Mouse (Mus musculus) limb, embryonic 14.5 days (tissue): ENCODE results near the gene Asrgl1. TPM values are rescaled to one million over a fixed set of nuclear protein-coding genes. Genes with fewer than 3 reads are reported as not detected.

ENCODE experiments used
- ATAC-seq: fragments of 200-750 bp; cut with Nextera tagmentation; 2 replicates; pipeline ENCODE4 v1.8.0; 2017; ENCODE audit warnings: low read depth, moderate number of reproducible peaks, moderate TSS enrichment; ENCODE audit not compliant: low FRiP score
- DNase-seq: peaks from one replicate; pipeline ENCODE4 v3.0.0-alpha.2; 2015; ENCODE audit warnings: low spot score
- H3K27ac ChIP-seq: fragments of 300-500 bp; sonication (generic); replicated peaks from 2 replicates; pipeline ENCODE4 v1.5.1; 2014; ENCODE audit warnings: low read depth, mild to moderate bottlenecking, low read length, moderate library complexity, mixed read lengths
- H3K27me3 ChIP-seq: fragments of 300-500 bp; sonication (generic); 2 replicates; pipeline ENCODE4 v1.6.1; 2014; ENCODE audit warnings: low read length, mixed read lengths; ENCODE audit not compliant: control insufficient read depth, insufficient read depth
- H3K36me3 ChIP-seq: fragments of 300-500 bp; sonication (generic); 2 replicates; pipeline ENCODE4 v1.6.1; 2014; ENCODE audit warnings: mild to moderate bottlenecking, low read length, moderate library complexity, mixed read lengths; ENCODE audit not compliant: control insufficient read depth, insufficient read depth
- H3K4me1 ChIP-seq: fragments of 300-500 bp; sonication (generic); 2 replicates; pipeline ENCODE4 v1.6.1; 2014; ENCODE audit warnings: antibody characterized with exemption, low read length, mixed read lengths; ENCODE audit not compliant: control insufficient read depth, insufficient read depth
- H3K4me2 ChIP-seq: fragments of 300-500 bp; sonication (generic); replicated peaks from 2 replicates; pipeline ENCODE4 v1.6.1; 2014; ENCODE audit warnings: low read depth, mild to moderate bottlenecking, low read length, moderate library complexity; ENCODE audit not compliant: severe bottlenecking
- H3K4me3 ChIP-seq: fragments of 300-500 bp; sonication (generic); replicated peaks from 2 replicates; pipeline ENCODE4 v1.5.1; 2014; ENCODE audit warnings: low read length
- H3K9ac ChIP-seq: fragments of 300-500 bp; sonication (generic); 2 replicates; pipeline ENCODE4 v1.6.1; 2014; ENCODE audit warnings: mild to moderate bottlenecking, low read depth, low read length, moderate library complexity; ENCODE audit not compliant: severe bottlenecking
- H3K9me3 ChIP-seq: fragments of 300-500 bp; sonication (generic); 2 replicates; pipeline ENCODE4 v1.6.1; 2016; ENCODE audit warnings: low read length; ENCODE audit not compliant: control insufficient read depth
- POLR2A ChIP-seq: fragments of 200-500 bp; IDR thresholded peaks from 2 replicates; pipeline ENCODE4 v1.8.0; 2012; ENCODE audit warnings: inconsistent platforms, mild to moderate bottlenecking, moderate library complexity, borderline replicate concordance; ENCODE audit not compliant: insufficient read depth, insufficient read length; ENCODE audit errors: extremely low read depth
- WGBS: fragments of 180-500 bp; shearing (Covaris S2); extraction: QIAGEN DNeasy Blood & Tissue Kit; methylation state at CpG from one replicate; pipeline ENCODE4 v1.1.7; 2014; 5-methylcytosine and 5-hydroxymethylcytosine counted together
- polyA plus RNA-seq, 2 experiments: library from polyadenylated mRNA; depleted of rRNA in 1 of 2; stranded (reverse) in 1 of 2; unstranded in 1 of 2; fragments of >200 nt; fragmentation: Nextera tagmentation in 1 of 2; extraction: Ambion mirVana in 1 of 2; gene quantifications; 2 replicates each; pipeline versions ENCODE4 v1.2.1 to v1.2.3; 2012 to 2014

Asrgl1 gene
- polyA plus RNA-seq, 2 experiments, result 6.3 to 8.5 TPM

DNA sequence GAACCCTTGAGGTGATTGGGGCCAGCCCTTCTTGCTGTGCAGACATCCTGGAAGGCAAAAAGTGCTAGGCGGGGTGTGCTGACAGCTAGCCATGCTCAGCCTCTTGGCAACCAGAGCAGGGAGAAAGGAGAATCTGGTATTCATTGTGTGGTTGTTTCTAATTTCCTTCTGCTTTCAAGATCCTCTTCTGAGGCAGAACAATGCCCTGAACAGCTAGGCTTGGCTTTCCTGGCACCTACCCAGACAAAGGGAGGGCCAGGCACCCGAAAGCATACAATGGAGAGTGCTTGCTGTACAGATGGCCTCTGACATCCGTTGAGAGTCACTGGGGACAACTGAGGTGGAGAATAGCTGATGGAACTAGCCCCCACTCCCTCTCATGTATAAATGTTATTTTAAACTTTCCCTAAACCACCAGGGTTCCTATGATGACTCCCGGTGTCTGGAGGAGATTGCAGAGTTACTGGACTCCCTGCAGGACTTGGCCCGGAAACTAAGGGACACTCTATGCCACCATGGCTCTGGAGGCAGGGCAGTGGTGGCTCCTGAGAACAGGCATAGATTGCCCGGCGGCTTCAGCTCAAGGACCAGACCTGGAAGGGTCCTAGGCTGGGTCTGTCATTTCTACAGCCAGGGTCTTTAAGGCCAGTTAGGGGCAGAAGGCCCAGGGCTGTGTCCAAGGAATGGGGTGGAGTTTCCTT lies 63.8 kb downstream of the Asrgl1 start:
- 57% methylated on average over 7 of the region's 7 CpGs for WGBS
- H3K4me3 ChIP-seq, result no peak overlapping the region
- no peaks in the 10 kb centered on the region for H3K36me3 ChIP-seq
- ATAC-seq (peak; percentile 40; the same call in 1 of the 2 replicates), DNase-seq (peak; percentile 76)
- peaks cover 19% of the 10 kb centered on the region for H3K4me1 ChIP-seq
- H3K27ac ChIP-seq, result peak overlapping the region; percentile 67
- TF ChIP-seq POLR2A, result no peak
- H3K9me3 ChIP-seq, result no peaks in the 10 kb centered on the region
- no peak overlapping the region for H3K4me2 ChIP-seq
- H3K27me3 ChIP-seq, result no peaks in the 10 kb centered on the region
- H3K9ac ChIP-seq, result no peak overlapping the region

DNA sequence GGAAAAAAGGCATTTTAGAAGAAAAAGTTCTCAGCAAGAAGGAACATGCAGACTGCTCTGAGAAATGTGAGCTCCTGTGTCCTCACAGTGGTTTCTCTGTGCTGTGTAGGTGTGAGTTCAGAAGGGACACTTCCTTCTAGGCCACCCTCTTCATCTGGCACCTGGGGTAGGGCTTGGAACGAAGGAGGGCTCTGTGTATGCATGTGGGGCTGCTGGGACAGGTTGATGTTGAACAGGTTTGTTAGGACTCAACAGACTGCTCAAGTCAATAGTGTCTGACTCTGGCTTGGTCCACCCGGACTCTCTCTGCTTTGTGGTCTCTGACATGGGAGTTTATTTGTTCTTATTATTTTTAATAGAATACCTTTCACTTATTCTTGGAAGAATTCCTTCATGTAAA lies 65.1 kb downstream of the Asrgl1 start:
- no peak overlapping the region for H3K9ac ChIP-seq
- H3K4me3 ChIP-seq, result no peak overlapping the region
- H3K4me2 ChIP-seq, result no peak overlapping the region
- H3K27me3 ChIP-seq, result no peaks in the 10 kb centered on the region
- TF ChIP-seq POLR2A, result no peak
- WGBS, result 62% methylated on average over 2 of the region's 2 CpGs
- H3K27ac ChIP-seq, result peak overlapping the region; percentile 67
- H3K9me3 ChIP-seq, result no peaks in the 10 kb centered on the region
- H3K4me1 ChIP-seq, result peaks cover 30% of the 10 kb centered on the region
- ATAC-seq (no peak), DNase-seq (no peak)
- H3K36me3 ChIP-seq, result no peaks in the 10 kb centered on the region

DNA sequence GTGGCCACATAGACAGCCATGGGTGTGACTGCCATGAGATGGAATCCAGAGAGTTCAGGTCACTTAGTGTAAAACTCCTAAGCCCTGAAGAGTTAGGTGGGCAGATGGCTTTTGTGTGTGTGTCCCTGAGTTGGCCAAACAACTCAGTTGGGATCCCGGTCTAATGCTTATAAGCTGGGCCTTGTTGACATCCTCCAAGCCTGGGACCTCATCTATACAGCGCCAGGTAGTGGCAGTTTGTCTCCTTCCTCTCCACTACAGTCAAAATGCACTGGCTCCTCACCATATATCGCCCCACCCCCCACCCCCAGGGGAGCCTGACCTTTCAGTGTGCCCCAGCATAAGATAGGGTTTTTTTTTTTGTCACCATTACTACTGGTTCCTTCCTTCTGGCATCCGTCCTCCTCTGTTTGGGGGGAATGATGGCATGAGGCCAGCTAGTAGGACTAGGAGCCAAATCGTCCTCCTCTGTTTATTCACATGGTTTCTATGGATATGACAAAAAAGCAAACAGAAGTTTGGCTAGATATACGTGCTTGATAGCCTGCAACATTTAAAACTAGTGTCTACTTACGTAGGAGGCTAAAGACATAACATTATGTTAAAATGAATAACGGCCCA lies 65.6 kb downstream of the Asrgl1 start:
- ATAC-seq (no peak), DNase-seq (peak; percentile 69)
- Histone ChIP-seq H3K27me3 (no peaks in the 10 kb centered on the region), H3K9ac (no peak overlapping the region), H3K4me3 (no peak overlapping the region), H3K4me1 (peaks cover 30% of the 10 kb centered on the region), H3K4me2 (no peak overlapping the region), H3K36me3 (no peaks in the 10 kb centered on the region), H3K27ac (peak overlapping the region; percentile 67; the same call in 1 of the 2 replicates), H3K9me3 (no peaks in the 10 kb centered on the region)
- WGBS, result 54% methylated on average over 8 of the region's 8 CpGs
- TF ChIP-seq POLR2A, result no peak

DNA sequence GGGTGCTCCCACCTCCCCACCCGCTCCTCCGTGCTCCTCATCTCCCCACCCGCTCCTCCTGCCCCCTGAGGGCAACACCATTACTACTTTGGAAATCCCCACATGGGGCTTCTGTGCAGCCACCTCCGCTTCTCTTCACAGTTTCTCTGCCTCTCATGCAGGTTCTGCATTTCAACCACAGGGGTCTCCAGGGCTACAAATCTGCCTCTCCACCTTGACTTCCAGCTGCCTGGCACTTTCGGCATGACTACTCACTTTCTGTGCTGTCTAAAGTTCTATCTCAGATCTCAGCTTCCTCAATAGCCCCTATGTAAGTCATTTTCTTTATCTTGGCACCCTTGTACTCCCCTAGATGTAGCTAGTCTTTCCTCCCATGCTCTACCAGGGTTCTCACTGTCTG lies 68.1 kb downstream of the Asrgl1 start:
- Histone ChIP-seq H3K9me3 (no peaks in the 10 kb centered on the region), H3K27me3 (no peaks in the 10 kb centered on the region), H3K9ac (no peak overlapping the region), H3K4me2 (no peak overlapping the region), H3K36me3 (no peaks in the 10 kb centered on the region), H3K4me1 (peaks cover 30% of the 10 kb centered on the region), H3K27ac (no peak overlapping the region), H3K4me3 (no peak overlapping the region)
- no peak for TF ChIP-seq POLR2A
- 56% methylated on average over 5 of the region's 5 CpGs for WGBS
- ATAC-seq (no peak), DNase-seq (no peak)

DNA sequence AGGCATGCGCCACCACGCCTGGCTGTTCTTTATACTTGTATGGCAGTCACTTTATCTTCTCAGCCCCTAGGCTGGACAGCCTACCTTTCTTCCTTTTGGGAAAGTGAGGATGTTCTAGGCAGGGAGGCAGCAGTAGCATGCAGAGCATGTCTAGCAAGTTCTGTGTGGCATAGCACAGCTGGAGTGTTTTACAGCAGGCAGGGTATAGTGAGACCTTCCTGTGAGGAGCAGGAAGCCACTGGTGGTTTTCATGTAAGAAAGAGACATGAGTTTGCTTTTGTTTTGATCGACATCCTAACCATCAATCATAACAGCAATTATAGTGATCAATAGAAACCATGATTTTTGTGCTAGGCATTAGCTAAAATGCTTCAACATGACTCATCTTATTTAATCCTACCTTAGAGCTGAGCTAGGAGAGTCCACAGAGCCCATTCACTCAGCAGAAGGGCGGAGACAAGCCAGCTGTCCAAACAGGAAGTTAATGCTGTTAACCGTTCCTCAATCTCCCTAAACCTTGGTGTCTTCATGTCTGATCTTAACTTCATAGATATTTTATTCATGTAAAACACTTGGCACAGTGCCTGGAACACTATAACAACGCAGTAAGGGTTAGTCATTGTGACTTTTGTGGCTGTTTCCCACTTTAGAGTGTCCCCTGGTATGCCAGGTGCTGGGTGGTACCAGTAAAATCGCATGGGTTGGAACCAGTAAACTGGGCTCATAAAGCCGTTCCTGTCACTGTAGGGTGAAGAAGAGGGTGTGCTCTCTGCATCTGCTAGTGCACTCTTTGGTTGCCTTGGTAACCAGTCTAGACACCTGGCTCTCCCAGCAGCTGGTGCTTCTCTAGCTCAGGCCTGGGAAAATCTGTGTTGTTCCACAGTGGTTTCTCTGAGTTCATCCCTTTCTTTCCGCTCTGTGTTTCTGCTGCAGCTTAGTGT lies 69.5 kb downstream of the Asrgl1 start:
- Histone ChIP-seq H3K36me3 (no peaks in the 10 kb centered on the region), H3K4me1 (peaks cover 24% of the 10 kb centered on the region), H3K9me3 (no peaks in the 10 kb centered on the region), H3K4me2 (no peak overlapping the region), H3K9ac (no peak overlapping the region), H3K27ac (0 out of 2 replicates have a peak overlapping the region, but pooled peaks have one; percentile 1), H3K4me3 (no peak overlapping the region), H3K27me3 (no peaks in the 10 kb centered on the region)
- WGBS, result 48% methylated on average over 9 of the region's 9 CpGs
- no peak for TF ChIP-seq POLR2A
- DNase-seq (peak; percentile 89), ATAC-seq (peak; percentile 80)
